Mouse (Mus musculus): ENCODE data around the gene Daw1. TPM values are rescaled to one million over a fixed set of nuclear protein-coding genes. Genes with fewer than 3 reads are reported as not detected.

Gene Daw1
- polyA plus RNA-seq, 1 experiment from 2014 or later = 1.5 TPM

DNA sequence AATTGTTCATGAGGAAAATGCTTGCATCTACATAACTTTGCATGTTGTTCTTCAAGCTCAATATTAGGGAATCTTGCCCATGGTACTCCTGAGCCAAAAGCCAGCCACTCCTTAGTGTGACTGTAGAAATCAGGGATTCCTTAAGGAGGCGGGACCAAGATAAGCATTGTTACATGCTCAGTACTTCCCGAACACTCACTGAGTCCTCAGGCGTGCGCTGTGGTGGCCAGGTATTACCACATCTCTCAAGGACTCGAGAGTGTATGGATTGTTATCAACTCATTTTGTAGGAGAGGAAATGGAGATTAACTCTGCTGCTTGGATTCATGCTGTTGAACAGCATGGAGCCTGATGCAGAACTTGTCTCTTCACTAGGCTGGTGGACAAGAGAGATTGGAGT is 17.5 kb upstream of the Daw1 start:
- Histone ChIP-seq H3K9ac (no peak overlapping the region), H3K27me3 (no peaks in the 10 kb centered on the region), H3K27ac (no peak overlapping the region), H3K4me2 (no peak overlapping the region), H3K9me3 (no peaks in the 10 kb centered on the region), H3K4me1 (replicated peaks) (no peaks in the 10 kb centered on the region), H3K36me3 (no peaks in the 10 kb centered on the region), H3K4me3 (no peak overlapping the region)
- WGBS = 91% methylated on average over 5 of the region's 5 CpGs
- no peak for ATAC-seq (ENCODE audit: low FRiP score)

DNA sequence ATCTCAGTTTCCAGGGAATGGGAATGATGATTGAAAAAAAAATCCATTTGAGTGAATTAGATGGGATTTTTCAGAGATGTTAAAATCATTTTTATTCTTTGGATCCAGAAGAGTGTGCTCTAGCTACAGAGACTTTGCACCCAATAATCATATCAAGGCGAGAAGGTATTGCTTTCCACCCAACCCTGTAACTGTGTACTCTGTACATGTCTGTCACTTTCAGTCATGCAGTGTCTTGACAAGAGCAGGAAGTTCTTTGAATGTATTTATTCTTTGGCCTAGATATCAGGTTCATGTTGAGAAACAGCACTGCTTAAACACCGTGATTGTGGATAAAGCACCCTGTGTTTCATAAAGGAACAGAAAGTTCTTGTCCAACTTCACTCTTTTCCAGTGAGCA is 13.0 kb upstream of the Daw1 start:
- 88% methylated on average over 2 of the region's 2 CpGs for WGBS
- Histone ChIP-seq H3K27ac (no peak overlapping the region), H3K9me3 (no peaks in the 10 kb centered on the region)

DNA sequence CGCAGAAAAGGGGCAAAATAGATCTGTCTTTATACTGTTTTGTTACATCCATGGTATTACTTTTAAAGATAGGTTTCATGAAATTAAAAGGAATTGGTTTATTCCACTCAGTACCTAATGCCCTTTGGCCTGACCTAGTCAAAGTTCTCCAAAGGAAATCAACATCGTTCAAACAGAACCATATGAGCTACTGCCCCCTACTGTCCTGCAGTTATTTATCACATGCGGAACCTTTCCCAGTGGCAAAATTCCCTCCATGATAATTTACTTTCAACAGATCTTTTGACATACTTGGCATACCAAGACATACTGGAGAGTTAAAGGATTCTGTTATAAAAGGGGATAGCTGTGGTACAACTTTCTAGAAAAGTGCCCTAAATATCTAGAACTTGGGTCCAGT is 9.3 kb upstream of the Daw1 start:
- no peak overlapping the region for H3K27ac ChIP-seq
- H3K36me3 ChIP-seq = no peaks in the 10 kb centered on the region
- no peak overlapping the region for H3K4me3 ChIP-seq
- no peaks in the 10 kb centered on the region for H3K4me1 ChIP-seq (replicated peaks)
- H3K9ac ChIP-seq = no peak overlapping the region
- 77% methylated on average over 3 of the region's 3 CpGs for WGBS
- no peaks in the 10 kb centered on the region for H3K9me3 ChIP-seq
- no peak for ATAC-seq (ENCODE audit: low FRiP score)
- no peaks in the 10 kb centered on the region for H3K27me3 ChIP-seq
- H3K4me2 ChIP-seq = no peak overlapping the region

More for the DNA sequence above, 13.0 kb upstream of the Daw1 start:
- H3K4me2 ChIP-seq = no peak overlapping the region
- no peak overlapping the region for H3K9ac ChIP-seq
- H3K4me1 ChIP-seq (replicated peaks) = no peaks in the 10 kb centered on the region
- no peaks in the 10 kb centered on the region for H3K27me3 ChIP-seq
- no peak for ATAC-seq (ENCODE audit: low FRiP score)
- H3K36me3 ChIP-seq = no peaks in the 10 kb centered on the region
- H3K4me3 ChIP-seq = no peak overlapping the region

DNA sequence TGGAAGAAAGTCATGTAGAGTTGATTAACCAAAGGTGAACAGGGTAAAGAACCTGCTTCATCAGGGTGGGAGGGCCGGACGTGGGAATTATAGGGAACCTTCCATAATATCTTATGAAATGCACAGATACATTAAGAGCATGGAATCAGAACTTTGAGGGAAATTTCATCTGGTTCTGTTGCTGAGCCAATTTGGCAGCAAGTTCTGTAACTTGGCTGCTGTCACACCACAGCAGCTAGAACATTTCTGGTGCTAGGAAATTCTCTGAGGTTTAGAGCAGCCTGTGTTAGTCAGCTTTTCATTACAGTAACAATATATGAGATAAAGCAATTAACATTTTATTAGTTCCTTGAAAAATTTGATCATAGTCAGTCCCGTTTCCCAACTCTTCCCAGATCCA is 6.6 kb upstream of the Daw1 start:
- Histone ChIP-seq H3K36me3 (no peaks in the 10 kb centered on the region), H3K4me1 (replicated peaks) (no peaks in the 10 kb centered on the region), H3K27ac (no peak overlapping the region), H3K4me2 (no peak overlapping the region), H3K27me3 (no peaks in the 10 kb centered on the region), H3K4me3 (no peak overlapping the region), H3K9ac (no peak overlapping the region), H3K9me3 (no peaks in the 10 kb centered on the region)
- WGBS = 88% methylated on average over 3 of the region's 3 CpGs
- ATAC-seq (ENCODE audit: low FRiP score) = no peak

DNA sequence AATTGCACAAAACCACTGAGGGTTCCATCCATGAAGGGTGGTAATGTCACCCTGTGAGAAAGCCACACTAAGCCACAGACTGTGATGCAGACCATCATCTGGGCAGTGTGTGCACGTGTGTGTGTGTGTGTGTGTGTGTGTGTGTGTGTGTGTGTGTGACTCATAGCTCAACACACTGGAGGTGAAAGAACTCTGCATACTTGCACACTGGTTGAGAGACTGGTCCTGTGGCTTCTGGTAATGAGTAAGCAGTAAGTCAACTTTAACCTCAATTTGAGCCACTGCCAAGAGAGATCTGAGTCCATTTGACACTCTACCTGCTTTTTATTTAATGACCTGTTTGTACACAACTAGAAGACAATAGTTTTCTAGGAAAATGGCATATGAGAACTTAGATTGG is 2.7 kb upstream of the Daw1 start:
- H3K9me3 ChIP-seq = no peaks in the 10 kb centered on the region
- H3K9ac ChIP-seq = no peak overlapping the region
- ATAC-seq (ENCODE audit: low FRiP score) = no peak
- no peaks in the 10 kb centered on the region; the same call in 1 of the 2 replicates for H3K4me1 ChIP-seq (replicated peaks)
- no peaks in the 10 kb centered on the region for H3K36me3 ChIP-seq
- H3K4me3 ChIP-seq = no peak overlapping the region
- H3K27me3 ChIP-seq = no peaks in the 10 kb centered on the region
- no peak overlapping the region for H3K27ac ChIP-seq
- WGBS = 62% methylated on average over 1 of the region's 1 CpGs
- no peak overlapping the region for H3K4me2 ChIP-seq

DNA sequence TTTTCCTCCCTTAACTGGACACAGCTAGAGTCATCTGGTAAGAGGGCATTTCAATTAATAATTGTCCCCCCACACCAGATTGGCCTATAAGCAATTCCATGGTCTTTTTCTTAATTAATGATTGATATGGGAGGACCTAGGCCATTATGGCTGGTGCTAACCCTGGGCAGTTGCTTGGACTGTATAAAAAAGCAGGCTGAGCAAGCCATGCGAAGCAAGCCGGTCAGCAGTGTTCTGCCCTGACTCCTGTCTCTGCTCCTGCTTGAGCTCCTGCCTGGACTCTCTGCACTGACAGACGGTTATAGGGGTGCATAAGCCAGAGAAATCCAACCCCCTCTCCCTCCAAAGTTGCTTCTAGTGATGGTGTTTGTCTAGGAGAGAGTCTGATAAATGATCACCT is 2.1 kb downstream of the Daw1 start:
- Histone ChIP-seq H3K27me3 (no peaks in the 10 kb centered on the region), H3K9me3 (no peaks in the 10 kb centered on the region), H3K4me1 (replicated peaks) (no peaks in the 10 kb centered on the region; the same call in 1 of the 2 replicates), H3K4me3 (no peak overlapping the region), H3K27ac (no peak overlapping the region), H3K36me3 (no peaks in the 10 kb centered on the region), H3K4me2 (no peak overlapping the region), H3K9ac (no peak overlapping the region)
- no peak for ATAC-seq (ENCODE audit: low FRiP score)
- 80% methylated on average over 3 of the region's 3 CpGs for WGBS

DNA sequence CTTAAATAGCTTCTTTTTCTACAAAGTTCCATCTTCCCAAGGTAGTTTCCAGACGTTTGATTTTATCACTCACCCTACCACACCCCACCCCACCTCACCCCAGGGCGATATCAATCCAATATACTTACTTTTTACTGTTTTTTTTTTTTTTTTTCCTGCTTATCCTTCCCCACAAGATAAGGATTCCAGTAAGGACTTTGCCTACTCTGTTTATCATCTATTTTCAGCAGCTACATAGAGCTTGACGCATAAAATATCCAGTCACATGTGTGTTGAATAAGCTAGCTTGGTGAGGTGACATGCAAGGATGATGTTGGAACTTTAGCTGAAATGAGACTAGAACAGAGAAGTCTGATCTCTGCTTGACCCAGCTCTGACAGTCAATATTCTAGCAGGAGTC is 4.5 kb downstream of the Daw1 start:
- Histone ChIP-seq H3K36me3 (no peaks in the 10 kb centered on the region), H3K9ac (no peak overlapping the region), H3K9me3 (no peaks in the 10 kb centered on the region), H3K4me3 (no peak overlapping the region), H3K4me2 (no peak overlapping the region), H3K27ac (no peak overlapping the region), H3K27me3 (no peaks in the 10 kb centered on the region), H3K4me1 (replicated peaks) (no peaks in the 10 kb centered on the region; the same call in 1 of the 2 replicates)
- no peak for ATAC-seq (ENCODE audit: low FRiP score)
- 84% methylated on average over 3 of the region's 3 CpGs for WGBS

DNA sequence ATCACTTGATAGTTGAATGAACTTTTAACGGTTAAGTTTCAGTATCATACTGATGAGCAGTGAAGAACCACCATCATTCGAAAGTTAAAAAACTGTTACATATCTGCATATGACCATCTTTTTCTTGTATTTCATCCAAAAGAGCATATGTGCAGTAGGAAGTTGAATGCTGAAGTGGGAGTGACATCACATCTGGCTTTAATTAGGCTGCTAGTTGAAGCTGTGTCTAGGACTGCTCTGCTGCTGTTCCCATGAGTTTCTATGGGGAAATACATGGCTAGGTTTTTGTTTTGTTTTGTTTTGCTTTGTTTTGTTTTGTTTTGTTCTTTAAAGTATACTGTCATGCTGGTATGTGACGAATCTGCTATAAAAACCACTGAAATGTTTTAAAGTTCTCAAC is 9.6 kb downstream of the Daw1 start:
- no peaks in the 10 kb centered on the region for H3K36me3 ChIP-seq
- no peaks in the 10 kb centered on the region; the same call in 1 of the 2 replicates for H3K9me3 ChIP-seq
- H3K4me2 ChIP-seq = no peak overlapping the region
- WGBS = 86% methylated on average over 3 of the region's 3 CpGs
- no peaks in the 10 kb centered on the region for H3K27me3 ChIP-seq
- no peak overlapping the region for H3K9ac ChIP-seq
- H3K4me3 ChIP-seq = no peak overlapping the region
- H3K27ac ChIP-seq = no peak overlapping the region
- no peak for ATAC-seq (ENCODE audit: low FRiP score)
- H3K4me1 ChIP-seq (replicated peaks) = no peaks in the 10 kb centered on the region

DNA sequence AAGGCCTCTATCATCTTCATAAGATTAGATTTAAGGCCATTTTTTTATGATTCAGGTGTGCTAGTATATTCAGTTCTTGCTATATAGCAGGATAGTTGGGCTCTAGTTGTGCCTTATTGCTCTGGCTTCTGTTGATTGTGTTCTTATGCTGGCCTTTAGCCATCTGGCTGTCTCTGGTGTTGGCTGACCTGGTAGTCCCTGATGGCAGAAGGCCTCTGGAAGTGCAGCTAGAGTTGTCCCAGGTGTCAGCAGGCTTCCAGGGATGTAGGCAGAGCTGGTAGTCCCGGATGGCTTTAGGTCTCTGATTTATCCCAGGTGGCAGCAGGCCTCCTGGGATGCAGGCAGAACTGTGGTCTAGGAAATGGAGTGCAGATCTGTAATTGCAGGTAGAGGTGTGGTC is 16.4 kb downstream of the Daw1 start:
- no peaks in the 10 kb centered on the region for H3K36me3 ChIP-seq
- H3K4me2 ChIP-seq = no peak overlapping the region
- H3K9me3 ChIP-seq = no peaks in the 10 kb centered on the region; the same call in 1 of the 2 replicates
- H3K4me3 ChIP-seq = no peak overlapping the region
- no peak overlapping the region for H3K9ac ChIP-seq
- H3K27ac ChIP-seq = no peak overlapping the region
- H3K4me1 ChIP-seq (replicated peaks) = no peaks in the 10 kb centered on the region
- H3K27me3 ChIP-seq = no peaks in the 10 kb centered on the region
- WGBS = 77% methylated on average over 1 of the region's 1 CpGs
- ATAC-seq (ENCODE audit: low FRiP score) = no peak

DNA sequence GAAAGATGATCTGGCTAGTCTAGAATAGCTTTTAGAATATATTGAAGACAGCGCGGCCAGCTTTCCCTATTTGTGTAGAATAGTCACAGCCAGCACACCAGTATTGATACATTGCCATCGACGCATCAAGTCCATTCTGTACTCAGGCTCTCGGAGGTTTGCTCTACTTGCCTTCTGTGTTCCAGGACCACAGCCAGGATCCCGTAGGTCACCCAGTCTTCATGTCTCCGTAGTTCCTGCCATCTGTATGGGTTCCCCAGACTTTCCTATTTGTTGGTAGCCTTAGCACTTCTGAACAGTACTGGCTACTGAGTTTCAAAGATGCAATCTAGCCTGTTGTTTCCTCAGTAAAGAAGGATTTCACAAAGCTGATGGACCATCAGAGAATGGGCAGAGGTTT is 20.0 kb downstream of the Daw1 start:
- no peaks in the 10 kb centered on the region for H3K36me3 ChIP-seq
- no peak overlapping the region for H3K4me3 ChIP-seq
- no peak for ATAC-seq (ENCODE audit: low FRiP score)
- H3K4me1 ChIP-seq (replicated peaks) = no peaks in the 10 kb centered on the region
- WGBS = 92% methylated on average over 7 of the region's 7 CpGs
- H3K27ac ChIP-seq = no peak overlapping the region
- H3K9me3 ChIP-seq = no peaks in the 10 kb centered on the region
- no peak overlapping the region for H3K9ac ChIP-seq
- H3K27me3 ChIP-seq = no peaks in the 10 kb centered on the region
- H3K4me2 ChIP-seq = no peak overlapping the region

DNA sequence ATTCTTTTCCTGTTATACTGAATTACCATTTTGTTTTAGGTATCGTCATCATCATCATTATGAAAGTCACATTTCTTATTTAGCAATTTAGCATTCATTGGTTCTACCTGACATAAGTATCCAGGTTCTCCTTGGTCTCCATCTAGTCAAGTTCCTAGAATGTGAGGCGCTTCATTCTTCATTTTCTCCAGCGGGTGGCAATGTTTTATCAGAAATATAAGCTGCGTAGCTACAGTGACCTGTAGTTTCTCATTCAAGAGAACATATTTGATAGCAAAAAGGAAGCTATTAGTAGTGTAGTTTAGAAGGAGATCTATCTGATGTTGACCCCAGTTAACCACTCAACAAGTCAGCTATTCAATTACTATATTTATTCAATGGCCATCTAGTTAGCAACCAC is 21.9 kb downstream of the Daw1 start:
- Histone ChIP-seq H3K4me2 (no peak overlapping the region), H3K4me1 (replicated peaks) (no peaks in the 10 kb centered on the region), H3K9ac (no peak overlapping the region), H3K27me3 (no peaks in the 10 kb centered on the region), H3K27ac (no peak overlapping the region), H3K4me3 (no peak overlapping the region), H3K9me3 (no peaks in the 10 kb centered on the region), H3K36me3 (no peaks in the 10 kb centered on the region)
- ATAC-seq (ENCODE audit: low FRiP score) = no peak
- WGBS = 74% methylated on average over 4 of the region's 4 CpGs

DNA sequence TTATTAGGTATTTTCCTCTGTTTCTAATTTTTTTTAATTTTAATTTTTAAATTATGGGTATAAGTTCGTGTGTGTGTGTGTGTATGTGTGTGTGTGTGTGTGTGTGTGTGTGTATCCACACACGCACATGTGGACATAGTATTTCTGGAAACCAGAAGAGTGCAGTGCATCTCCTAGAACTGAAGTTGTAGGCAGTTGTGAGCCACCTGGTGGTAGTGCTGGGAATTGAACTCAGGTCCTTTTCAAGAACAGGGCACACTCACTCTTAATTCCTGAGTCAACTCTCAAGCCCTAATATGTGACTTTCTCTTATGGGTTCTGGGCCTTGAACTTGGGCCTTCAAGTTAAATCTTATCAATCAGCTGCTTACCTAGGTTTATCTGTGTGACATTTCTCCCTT is 27.6 kb downstream of the Daw1 start:
- Histone ChIP-seq H3K9ac (no peak overlapping the region), H3K4me1 (replicated peaks) (no peaks in the 10 kb centered on the region), H3K27me3 (no peaks in the 10 kb centered on the region), H3K27ac (no peak overlapping the region), H3K36me3 (no peaks in the 10 kb centered on the region), H3K9me3 (no peaks in the 10 kb centered on the region), H3K4me3 (no peak overlapping the region), H3K4me2 (no peak overlapping the region)
- no peak for ATAC-seq (ENCODE audit: low FRiP score)
- WGBS = 64% methylated on average over 2 of the region's 2 CpGs

DNA sequence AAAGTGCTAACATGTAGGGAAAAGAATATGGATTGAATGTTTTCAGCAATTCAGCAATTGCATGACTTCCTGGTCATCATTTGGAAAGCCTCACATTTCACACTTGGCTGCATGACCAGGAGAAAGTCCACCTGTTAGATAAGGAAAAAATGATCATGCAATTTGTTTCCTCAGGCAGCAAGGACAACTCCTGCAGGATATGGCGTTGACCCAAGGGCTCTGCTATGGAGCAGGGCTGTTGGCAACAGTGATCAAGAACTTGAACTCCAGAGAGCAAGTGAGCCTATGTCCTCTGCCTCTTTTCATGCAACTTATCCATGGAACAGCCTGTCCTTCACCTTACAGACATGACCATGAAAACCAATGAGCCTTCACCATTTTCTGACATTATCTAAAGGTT is 50.4 kb downstream of the Daw1 start:
- Histone ChIP-seq H3K9me3 (no peaks in the 10 kb centered on the region), H3K4me3 (no peak overlapping the region), H3K4me2 (no peak overlapping the region), H3K27me3 (no peaks in the 10 kb centered on the region), H3K4me1 (replicated peaks) (no peaks in the 10 kb centered on the region), H3K36me3 (no peaks in the 10 kb centered on the region), H3K9ac (no peak overlapping the region), H3K27ac (no peak overlapping the region)
- ATAC-seq (ENCODE audit: low FRiP score) = no peak
- 95% methylated on average over 1 of the region's 1 CpGs for WGBS

DNA sequence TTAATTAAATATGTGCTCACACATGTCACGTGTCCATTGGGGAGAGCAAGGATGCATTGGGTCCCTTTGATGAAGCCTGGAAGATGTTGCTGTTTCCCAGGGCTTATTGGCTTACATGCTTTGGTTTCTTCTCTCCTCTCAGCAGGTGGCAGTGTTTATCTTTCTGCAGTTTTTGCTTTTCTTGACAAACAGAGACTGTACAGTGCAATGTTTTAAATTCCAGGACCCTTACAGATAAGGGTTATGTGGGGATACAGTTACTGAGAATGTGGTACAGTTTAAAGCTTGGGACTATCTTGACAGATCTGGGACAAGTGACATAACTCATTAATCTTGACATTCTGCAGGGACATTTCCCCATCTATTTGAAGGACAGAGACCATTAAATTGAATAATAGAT is 58.7 kb downstream of the Daw1 start:
- Histone ChIP-seq H3K4me2 (no peak overlapping the region), H3K4me1 (replicated peaks) (no peaks in the 10 kb centered on the region), H3K4me3 (no peak overlapping the region), H3K27ac (no peak overlapping the region), H3K36me3 (no peaks in the 10 kb centered on the region), H3K9ac (no peak overlapping the region), H3K9me3 (no peaks in the 10 kb centered on the region), H3K27me3 (no peaks in the 10 kb centered on the region)
- no peak; the same call in 1 of the 2 replicates for ATAC-seq (ENCODE audit: low FRiP score)
- WGBS = 42% methylated on average over 1 of the region's 1 CpGs

All from hindbrain, embryonic 13.5 days (tissue).